Mouse (Mus musculus): Measurements from ENCODE around the gene Ckb. TPM values are rescaled to one million over a fixed set of nuclear protein-coding genes. Genes with fewer than 3 reads are reported as not detected.
A peak's percentile ranks its signal among the peaks of the same experiment; 100 is the strongest.

Ckb gene
- total RNA-seq, 4 experiments from 2014 or later: 2.8 to 8.5 (median 5.7) TPM

DNA sequence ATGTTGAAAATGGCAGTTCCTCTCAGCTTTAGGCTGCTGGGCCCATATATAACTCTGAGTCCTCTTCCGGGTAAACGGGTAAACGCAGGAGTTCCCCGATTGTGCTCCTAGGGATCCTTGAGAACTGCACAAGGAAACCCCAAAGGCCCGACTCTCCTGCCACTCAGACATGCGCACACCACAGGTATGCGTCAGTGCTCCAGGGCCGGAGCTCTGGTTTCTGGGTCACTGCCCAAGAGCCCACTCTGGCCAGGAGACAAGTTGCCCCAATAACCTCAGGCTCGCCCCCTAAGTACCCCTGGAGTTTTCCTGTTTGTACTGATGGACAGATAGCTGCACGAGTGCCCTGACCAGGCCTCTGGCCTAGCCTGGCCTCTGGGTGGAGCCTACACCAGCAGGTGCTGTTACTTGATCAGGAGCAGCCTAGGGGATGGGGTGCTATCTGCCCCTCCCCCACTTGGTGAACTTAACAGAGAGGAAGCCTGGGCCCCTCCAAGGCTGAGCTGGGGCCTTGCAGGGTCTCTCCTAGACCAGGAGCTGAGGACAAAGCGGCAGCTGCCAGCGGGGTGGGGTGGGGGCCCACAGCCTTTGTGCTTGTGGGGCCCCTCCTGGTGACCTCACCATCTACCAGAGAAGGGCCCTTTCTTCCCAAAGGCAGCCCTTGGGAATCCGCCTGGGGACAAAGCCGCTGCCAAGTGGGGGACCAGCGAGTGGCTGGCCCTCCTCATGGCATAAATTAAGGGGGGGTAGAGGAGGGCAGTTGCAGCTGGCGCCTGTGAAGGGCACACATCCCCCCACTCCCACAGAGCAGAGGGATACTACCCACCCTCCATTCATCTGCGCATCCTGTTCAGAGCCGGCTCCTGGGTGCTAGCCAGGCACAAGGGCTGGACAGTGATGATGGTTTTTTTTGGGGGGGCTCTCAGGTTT is 21.5 kb upstream of the Ckb start:
- DNase-seq (ENCODE audit: low spot score in 2 of 2): no peak

GRCm38 (mm10) chr12:111692899-111693298 is 20.8 kb upstream of the Ckb start:
- DNase-seq (ENCODE audit: low spot score in 2 of 2): no peak

DNA sequence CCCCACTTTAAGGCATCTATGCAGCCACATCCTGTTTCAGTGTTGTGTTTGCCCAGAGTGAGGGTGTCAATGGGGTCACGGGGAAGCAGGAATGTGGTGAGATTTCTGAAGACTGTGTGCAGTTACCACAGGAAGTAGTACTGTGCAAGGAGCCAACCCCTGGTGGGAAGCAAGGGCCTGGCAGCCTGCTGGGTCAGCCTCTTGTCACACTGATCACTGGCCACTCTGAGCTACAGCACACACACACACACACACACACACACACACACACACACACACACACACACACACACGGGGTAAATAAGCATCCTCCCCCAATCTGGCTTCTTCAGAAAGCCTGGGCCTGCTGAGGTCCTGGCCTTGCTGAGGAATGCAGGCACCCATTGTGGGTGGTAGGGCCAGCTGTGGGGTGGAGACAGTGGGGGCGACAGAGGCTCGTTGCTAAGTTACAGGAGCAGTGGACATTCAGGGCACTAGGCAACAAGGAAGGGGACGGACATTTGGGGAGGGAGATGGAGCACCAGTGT is 19.3 kb upstream of the Ckb start:
- no peak for DNase-seq (ENCODE audit: low spot score in 2 of 2)

DNA sequence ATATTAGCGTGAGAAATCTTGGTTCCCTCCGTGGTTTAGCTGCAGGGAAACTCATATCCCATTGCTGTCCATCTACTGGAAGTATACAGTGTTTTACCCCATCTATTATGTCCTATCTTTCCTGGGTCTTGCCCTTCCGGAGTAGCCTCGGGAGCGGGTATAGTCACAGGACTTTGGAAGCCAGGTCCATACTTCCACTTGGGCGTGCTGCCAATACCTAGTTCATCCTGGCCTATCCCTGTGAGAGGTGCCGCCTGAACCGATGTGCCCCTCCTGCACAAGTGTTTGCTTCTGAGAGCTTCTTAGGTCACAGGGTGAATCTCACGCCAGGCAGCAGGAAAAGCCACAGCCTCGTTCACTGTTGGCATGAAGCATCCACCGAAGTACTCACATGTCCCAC is 17.3 kb upstream of the Ckb start:
- no peak for DNase-seq (ENCODE audit: low spot score in 2 of 2)

- no peak for DNase-seq (ENCODE audit: low spot score in 2 of 2)
These were observed 15.9 kb upstream of the Ckb start for GRCm38 (mm10) chr12:111688069-111688428.

GRCm38 (mm10) chr12:111687350-111688068 is 15.4 kb upstream of the Ckb start:
- peak; percentile 66 to 76 for DNase-seq (ENCODE audit: low spot score in 2 of 2)

DNA sequence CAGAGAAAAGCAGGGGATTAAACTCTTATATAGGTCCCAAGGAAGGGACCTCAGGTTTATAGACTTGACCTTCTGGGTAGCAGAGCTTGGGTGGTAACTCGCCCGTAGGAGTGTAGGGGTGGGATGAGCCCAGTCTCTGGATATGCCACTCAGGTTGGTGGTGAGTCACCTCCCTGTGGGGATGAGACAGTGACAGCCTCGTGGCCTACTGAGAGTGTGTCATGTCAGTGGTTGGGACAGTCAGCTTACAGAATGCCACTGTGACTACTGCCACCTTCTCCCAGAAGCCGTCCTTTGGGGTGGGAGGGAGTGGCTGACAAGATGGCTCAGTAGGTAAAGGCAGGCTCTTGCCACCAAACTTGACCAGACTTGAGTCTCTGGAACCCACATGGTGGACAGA is 14.3 kb upstream of the Ckb start:
- DNase-seq (ENCODE audit: low spot score in 2 of 2): no peak

GRCm38 (mm10) chr12:111682806-111683205 is 10.7 kb upstream of the Ckb start:
- DNase-seq (ENCODE audit: low spot score in 2 of 2): no peak

- no peak for DNase-seq (ENCODE audit: low spot score in 2 of 2)
These were observed 9.9 kb upstream of the Ckb start for GRCm38 (mm10) chr12:111682003-111682402.

DNA sequence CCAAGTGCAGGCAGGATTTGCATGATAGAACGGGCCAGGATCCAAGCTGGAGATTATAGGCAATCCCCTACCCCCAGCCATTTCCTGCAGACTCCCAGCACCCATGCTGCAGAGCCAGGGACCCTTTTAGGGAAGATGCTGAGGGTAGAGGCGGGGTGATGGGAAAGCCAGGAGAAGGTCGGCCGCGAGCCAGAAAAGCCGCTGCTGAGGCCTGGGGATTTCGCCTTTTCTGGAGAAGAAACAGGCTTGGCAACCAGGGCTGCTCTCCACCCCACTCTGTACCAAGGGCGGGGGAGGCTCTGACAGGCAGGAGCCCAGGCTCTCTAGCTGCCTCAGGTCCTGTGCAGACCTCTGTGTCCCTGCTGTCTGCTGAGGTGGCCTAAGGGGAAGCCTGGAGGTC is 9.2 kb upstream of the Ckb start:
- no peak for DNase-seq (ENCODE audit: low spot score in 2 of 2)

GRCm38 (mm10) chr12:111680661-111681060 is 8.5 kb upstream of the Ckb start:
- no peak for DNase-seq (ENCODE audit: low spot score in 2 of 2)

GRCm38 (mm10) chr12:111678997-111679396 is 6.9 kb upstream of the Ckb start:
- no peak for DNase-seq (ENCODE audit: low spot score in 2 of 2)

- DNase-seq (ENCODE audit: low spot score in 2 of 2): no peak
These were observed 6.5 kb upstream of the Ckb start for GRCm38 (mm10) chr12:111678670-111678933.

DNA sequence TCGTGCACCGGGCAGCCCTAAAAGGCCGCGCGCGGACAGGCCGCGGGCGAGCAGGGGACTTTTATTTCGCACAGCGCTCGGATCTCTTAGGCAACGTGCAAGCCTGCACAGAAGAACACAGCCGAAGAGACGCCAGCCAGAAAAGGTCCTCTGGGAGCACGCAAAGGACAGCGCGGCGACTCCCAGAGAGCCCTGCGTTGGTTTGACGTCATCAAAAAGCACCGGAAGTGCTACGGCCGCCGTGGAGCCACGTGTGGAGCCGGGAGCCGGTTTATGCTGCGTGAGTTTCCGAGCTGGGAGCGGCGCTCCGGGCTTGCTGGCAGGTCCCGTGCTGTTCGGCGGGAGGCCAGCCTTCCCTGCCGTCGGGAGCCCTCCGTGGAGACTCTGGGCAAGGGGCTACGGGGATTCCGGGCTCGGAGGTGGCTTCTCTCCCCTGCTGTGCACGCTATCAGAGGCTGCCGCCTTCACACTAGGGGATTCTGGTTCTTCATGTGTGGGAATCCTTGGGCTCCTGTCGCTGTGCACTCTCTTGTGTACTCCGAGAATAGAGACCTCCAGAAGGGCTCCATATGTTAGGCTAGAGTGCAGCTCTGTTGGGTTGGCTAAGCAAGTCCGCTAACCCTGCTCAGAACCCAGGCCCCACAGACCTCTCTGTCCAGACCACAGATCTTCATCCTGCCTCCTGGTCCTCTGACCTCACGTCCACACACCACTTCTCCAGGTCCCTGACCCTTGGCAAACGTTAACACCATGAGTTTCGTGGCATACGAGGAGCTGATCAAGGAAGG is 5.9 kb upstream of the Ckb start, which contains the start of gene Trmt61a:
Gene Trmt61a, plus strand, starts transcription at position 224 of the 788 bp plus-strand sequence.
- peak; percentile 83 to 87 for DNase-seq (ENCODE audit: low spot score in 2 of 2)

DNA sequence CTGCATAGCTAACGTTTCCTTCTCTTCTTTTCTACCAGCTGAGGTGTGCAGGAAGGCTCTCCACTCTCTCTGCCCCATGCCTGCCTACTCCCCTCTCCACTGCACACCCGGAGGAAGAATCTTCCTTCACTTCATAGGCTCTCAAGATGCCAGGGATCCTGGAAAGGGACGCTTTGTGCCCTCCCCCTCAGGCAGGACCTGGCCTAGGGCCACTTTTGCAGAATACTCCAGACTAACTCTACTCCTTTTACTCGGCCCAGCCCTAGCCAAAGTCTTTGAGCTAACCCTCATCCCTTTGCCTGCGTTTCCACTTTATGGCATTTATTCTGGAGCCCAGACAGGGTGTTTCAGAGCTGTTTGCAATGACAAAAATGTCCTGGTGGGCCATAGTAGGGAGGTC is 5.3 kb upstream of the Ckb start:
- DNase-seq (ENCODE audit: low spot score in 2 of 2): no peak

GRCm38 (mm10) chr12:111675797-111676580 is 3.9 kb upstream of the Ckb start:
- no peak for DNase-seq (ENCODE audit: low spot score in 2 of 2)

DNA sequence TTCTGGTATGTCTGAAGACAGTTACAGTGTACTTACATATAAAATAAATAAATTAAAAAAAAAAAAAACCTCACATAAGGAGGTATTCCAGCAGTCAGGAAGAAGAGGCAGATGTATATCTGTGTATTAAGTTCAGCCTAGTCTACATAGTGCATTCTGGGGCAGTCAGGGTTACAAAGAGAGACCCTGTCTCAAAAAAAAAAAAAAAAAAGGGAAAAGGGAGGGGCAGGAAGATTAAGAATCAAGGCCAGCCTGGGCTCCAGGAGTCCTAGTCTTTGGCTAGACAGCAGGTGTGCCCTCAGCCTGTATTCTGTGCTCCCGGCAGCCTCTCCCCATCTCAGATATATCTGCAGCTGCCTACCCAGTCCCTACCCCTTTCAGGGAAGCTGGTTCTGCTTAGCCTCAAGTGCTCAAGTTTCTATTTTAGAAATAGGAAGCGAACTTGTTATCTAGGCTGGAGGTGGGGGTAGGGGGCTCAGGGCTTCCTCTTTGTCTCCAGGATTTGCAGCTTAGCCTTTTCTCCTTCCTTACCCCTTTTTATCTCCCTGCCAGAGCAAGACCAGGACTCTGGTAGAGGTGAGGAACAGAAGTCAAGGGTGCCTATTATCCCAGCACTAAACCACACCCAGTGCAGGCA is 2.8 kb upstream of the Ckb start:
- no peak for DNase-seq (ENCODE audit: low spot score in 2 of 2)

DNA sequence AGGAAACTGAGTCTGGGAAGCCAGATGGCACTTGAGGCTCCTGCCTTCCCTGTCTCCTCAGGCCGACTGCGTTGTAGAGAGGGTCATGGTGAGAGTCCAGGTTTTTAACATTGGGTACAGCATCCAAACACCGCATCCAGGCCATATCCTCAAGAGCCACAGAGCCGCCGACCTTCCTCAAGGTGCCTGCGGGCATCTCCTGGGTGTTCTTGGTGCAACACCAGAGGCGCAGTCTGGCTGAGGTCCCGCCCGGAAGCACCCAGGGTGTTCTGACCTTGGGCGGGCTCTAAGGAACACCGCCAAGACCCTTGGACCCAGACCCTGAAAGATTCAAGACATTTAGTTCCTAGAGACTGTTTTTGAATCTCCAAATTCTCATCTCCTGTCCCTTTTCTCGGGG is 443 bp upstream of the Ckb start:
- DNase-seq (ENCODE audit: low spot score in 2 of 2): no peak

DNA sequence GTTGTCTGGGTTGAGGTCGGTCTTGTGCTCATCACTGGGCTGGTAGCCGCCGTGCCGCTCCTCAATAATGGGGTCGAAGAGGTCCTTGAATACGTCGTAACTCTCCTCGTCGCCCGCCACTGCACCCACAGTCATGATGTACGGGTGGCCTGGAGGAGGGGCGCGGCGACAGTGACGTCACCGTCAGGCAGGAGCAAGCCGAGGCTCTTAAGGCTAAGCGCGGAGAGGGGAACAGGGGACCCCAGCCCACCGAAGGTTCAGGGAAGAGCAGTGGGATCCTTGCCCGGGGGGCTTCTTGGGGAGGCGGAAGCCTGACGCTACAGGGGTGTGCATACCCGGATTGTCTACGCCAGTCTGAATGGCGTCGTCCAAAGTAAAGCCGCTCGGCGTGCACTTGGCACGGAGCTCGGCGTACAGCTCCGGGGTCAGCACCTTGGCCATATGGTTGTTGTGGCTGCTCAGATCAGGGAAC is 671 bp downstream of the Ckb start:
- DNase-seq (ENCODE audit: low spot score in 2 of 2): no peak

DNA sequence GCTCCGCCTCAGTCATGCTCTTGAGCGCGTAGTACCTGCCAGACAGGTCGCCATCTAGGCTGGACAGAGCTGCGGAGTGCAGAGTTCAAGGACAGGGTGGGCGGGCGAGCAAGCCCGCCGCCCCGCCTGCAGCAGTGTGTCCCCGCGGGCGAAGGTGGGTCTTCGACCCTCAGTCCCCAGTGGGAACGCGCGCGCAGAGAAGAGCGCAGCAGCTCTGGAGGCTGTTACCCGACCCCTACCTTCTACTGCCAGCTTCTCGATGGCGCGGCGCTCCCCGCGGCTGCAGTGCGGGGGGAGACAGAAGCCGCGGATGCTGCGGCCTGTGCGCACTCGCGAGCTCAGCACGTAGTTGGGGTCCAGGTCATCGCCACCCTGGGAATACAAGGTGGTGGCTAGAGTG is 1.2 kb downstream of the Ckb start:
- DNase-seq (ENCODE audit: low spot score in 2 of 2): no peak

All from gastrocnemius, adult 8-10 months (tissue).